Mouse (Mus musculus) thymus, adult 2 months (tissue): ENCODE data around the gene Sppl2c.

Experiments
- CTCF ChIP-seq: fragments of 200-500 bp; IDR thresholded peaks from 2 replicates; pipeline ENCODE4 v1.5.1; 2012; ENCODE audit warnings: mild to moderate bottlenecking, control low read depth, low read length, moderate library complexity, borderline replicate concordance; ENCODE audit not compliant: control insufficient read depth, poor library complexity, insufficient read depth; ENCODE audit errors: extremely low read depth
- POLR2A ChIP-seq: fragments of 200-500 bp; IDR thresholded peaks from 2 replicates; pipeline ENCODE4 v1.6.1; 2012; ENCODE audit warnings: mild to moderate bottlenecking, low read length, control low read depth, moderate library complexity; ENCODE audit not compliant: control insufficient read depth, poor library complexity, insufficient read depth; ENCODE audit errors: extremely low read depth

DNA sequence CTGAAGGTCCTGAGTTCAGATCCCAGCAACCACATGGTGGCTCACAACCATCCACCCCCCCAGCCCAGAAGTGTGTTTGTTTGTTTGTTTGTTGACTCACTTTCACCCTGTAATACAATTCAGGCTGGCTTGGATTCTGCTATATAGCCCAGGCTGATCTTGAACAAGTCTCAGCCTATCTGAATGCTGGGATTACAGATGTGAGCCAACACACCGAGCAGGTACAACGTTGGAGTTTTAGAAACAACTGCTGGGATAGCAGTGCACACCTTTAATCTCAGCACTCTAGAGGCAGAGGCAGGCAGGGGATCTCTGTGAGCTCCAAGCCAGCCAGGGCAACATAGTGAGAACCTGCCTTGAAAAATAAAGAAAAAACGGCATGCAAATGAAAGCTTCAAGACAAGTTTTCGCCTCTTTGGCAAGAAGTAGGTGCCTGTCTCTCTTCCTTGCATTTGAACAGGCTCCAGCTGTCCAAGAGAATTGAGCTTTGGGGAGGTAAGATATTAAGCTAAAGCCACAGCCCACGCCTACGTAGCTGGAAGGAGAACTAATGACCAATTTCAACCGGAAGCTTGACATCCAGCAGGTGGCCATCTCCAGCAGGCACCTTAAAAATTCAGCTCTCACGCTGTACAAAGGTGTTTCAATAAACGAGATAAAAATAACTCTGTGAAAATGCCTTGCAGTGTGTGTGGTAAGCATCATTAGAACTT lies 44.1 kb downstream of the Sppl2c start:
- TF ChIP-seq POLR2A (no peak), CTCF (no peak)
